In genomic region chr4:126163067-126163659, GRCm38 (mm10) we compare ENCODE assay signal across 9 mouse cellular contexts. TPM values are rescaled to one million over a fixed set of nuclear protein-coding genes. Genes with fewer than 3 reads are reported as not detected.
A peak's percentile ranks its signal among the peaks of the same experiment; 100 is the strongest.
DNase-seq lines count a peak whose midpoint lies in the region; ATAC-seq and TF ChIP-seq lines count a peak whose summit lies in the region.
"Had no signal": no experiment of that assay in that cellular context is flagged by ENCODE, and none has a peak within 500 bp of the region (broad histone marks: within the 10 kb centered on the region; RNA-seq: fewer than 3 reads in every experiment).

Gene Sh3d21 (minus strand): TSS chr4:126163491.

- H3K27ac ChIP-seq in layer of hippocampus, adult 2 months, result peak within 1 kb of the TSS; percentile 86
- peak within 1 kb of the TSS; percentile 62; the same call in 1 of the 2 replicates for H3K27ac ChIP-seq in hindbrain, postnatal 0 days
- peak within 1 kb of the TSS; percentile 82 for H3K27ac ChIP-seq in liver, embryonic 12.5 days
- H3K27ac ChIP-seq in neural tube, embryonic 13.5 days (replicated peaks), result 0 out of 2 replicates have a peak within 1 kb of the TSS, but pooled peaks have one; percentile 38

- ATAC-seq in erythroblast, adult 5-6 weeks (replicated peaks; ENCODE audit: low FRiP score, poor library complexity, severe bottlenecking), result peak; percentile 33; the same call in 1 of the 2 replicates
- ATAC-seq in hindbrain, postnatal 0 days, result peak; percentile 35
- peak; percentile 50 for ATAC-seq in liver, embryonic 12.5 days
- peak; percentile 62 for ATAC-seq in neural tube, embryonic 13.5 days (ENCODE audit: low read depth)
- ATAC-seq: Patski had no signal

- DNase-seq in layer of hippocampus, adult 2 months (ENCODE audit: low spot score in 2 of 2), result no peak
- no peak for DNase-seq in layer of hippocampus, postnatal 14 days (ENCODE audit: low spot score in 2 of 2)
- DNase-seq in hindbrain, postnatal 0 days (ENCODE audit: low spot score), result peak; percentile 13
- DNase-seq in spleen, postnatal 4 days (ENCODE audit: low spot score in 2 of 2), result no peak
- no peak for DNase-seq in thymus, postnatal 4 days

- H3K27me3 ChIP-seq in hindbrain, postnatal 0 days (ENCODE audit: insufficient read depth, low read length), result no peaks in the 10 kb centered on the region
- H3K27me3 ChIP-seq in liver, embryonic 12.5 days (replicated peaks), result peaks cover 6% of the 10 kb centered on the region; the same call in 1 of the 2 replicates
- H3K27me3 ChIP-seq in neural tube, embryonic 13.5 days, result 0 out of 2 replicates have a peak, but pooled peaks cover 3% of the 10 kb centered on the region
- H3K27me3 ChIP-seq: Patski had no signal

- no peaks in the 10 kb centered on the region for H3K9me3 ChIP-seq in hindbrain, postnatal 0 days (ENCODE audit: low read length)
- H3K9me3 ChIP-seq in liver, embryonic 12.5 days (replicated peaks), result no peaks in the 10 kb centered on the region
- no peaks in the 10 kb centered on the region for H3K9me3 ChIP-seq in neural tube, embryonic 13.5 days

- H3K36me3 ChIP-seq in hindbrain, postnatal 0 days (ENCODE audit: insufficient read depth, low read length), result peaks cover 6% of the 10 kb centered on the region; the same call in 1 of the 2 replicates
- H3K36me3 ChIP-seq in liver, embryonic 12.5 days, result peaks cover 38% of the 10 kb centered on the region
- peaks cover 25% of the 10 kb centered on the region for H3K36me3 ChIP-seq in neural tube, embryonic 13.5 days

- WGBS in hindbrain, postnatal 0 days, result 15% methylated on average over 22 of the region's 22 CpGs
- 7% methylated on average over 22 of the region's 22 CpGs for WGBS in liver, embryonic 12.5 days (ENCODE audit: insufficient replicate concordance)
- 8% methylated on average over 22 of the region's 22 CpGs for WGBS in neural tube, embryonic 13.5 days

- H3K9ac ChIP-seq in hindbrain, postnatal 0 days (replicated peaks; ENCODE audit: low read length), result peak within 1 kb of the TSS; percentile 73
- H3K9ac ChIP-seq in liver, embryonic 12.5 days, result peak within 1 kb of the TSS; percentile 76
- peak within 1 kb of the TSS; percentile 76 for H3K9ac ChIP-seq in neural tube, embryonic 13.5 days

- H3K4me1 ChIP-seq in hindbrain, postnatal 0 days (ENCODE audit: insufficient read depth, low read length), result 0 out of 2 replicates have a peak, but pooled peaks cover 5% of the 10 kb centered on the region
- peaks cover 30% of the 10 kb centered on the region for H3K4me1 ChIP-seq in liver, embryonic 12.5 days
- peaks cover 18% of the 10 kb centered on the region for H3K4me1 ChIP-seq in neural tube, embryonic 13.5 days (replicated peaks)

- H3K4me3 ChIP-seq in layer of hippocampus, adult 2 months, result peak within 1 kb of the TSS; percentile 83
- peak within 1 kb of the TSS; percentile 59 for H3K4me3 ChIP-seq in hindbrain, postnatal 0 days (ENCODE audit: low read length)
- H3K4me3 ChIP-seq in liver, embryonic 12.5 days, result peak within 1 kb of the TSS; percentile 66
- peak within 1 kb of the TSS; percentile 51 for H3K4me3 ChIP-seq in neural tube, embryonic 13.5 days

- no peak for TF ChIP-seq CTCF in layer of hippocampus, adult 2 months (conservative IDR thresholded peaks at IDR 0.05)
- TF ChIP-seq CTCF in hindbrain, postnatal 0 days (IDR thresholded peaks at IDR 0.05; ENCODE audit: low read depth), result no peak

- H3K4me2 ChIP-seq in hindbrain, postnatal 0 days (ENCODE audit: low read depth, low read length), result peak within 1 kb of the TSS; percentile 100
- peak within 1 kb of the TSS; percentile 99 for H3K4me2 ChIP-seq in liver, embryonic 12.5 days
- peak within 1 kb of the TSS; percentile 99 for H3K4me2 ChIP-seq in neural tube, embryonic 13.5 days

RNA-seq across cellular contexts. Expression of gene Sh3d21, which starts in this region (rescaled TPM):
- under 1 TPM; 0.59 to 0.81 TPM for total RNA-seq in layer of hippocampus, adult 2 months (2021)
- total RNA-seq in layer of hippocampus, postnatal 14 days (2021), result 1 to 10 TPM; 1.2 to 1.8 TPM
- total RNA-seq in erythroblast, adult 5-6 weeks (2015; ENCODE audit: low replicate concordance), result not detected in 2 replicates
- 0.09 and 0.70 TPM in 2 replicates for total RNA-seq in erythroblast, adult 5-6 weeks (2017; ENCODE audit: low replicate concordance)
- total RNA-seq in hindbrain, postnatal 0 days (2014; rRNA removed), result 0.63 and 1.2 TPM in 2 replicates
- 2.2 and 2.6 TPM in 2 replicates for polyA plus RNA-seq in hindbrain, postnatal 0 days (2015; fragmentation: Nextera tagmentation; extraction: Ambion mirVana)
- polyA plus RNA-seq in liver, embryonic 12.5 days (2016; fragmentation: Nextera tagmentation; extraction: Ambion mirVana), result 1.3 and 1.6 TPM in 2 replicates
- 0.89 and 2.0 TPM in 2 replicates for polyA plus RNA-seq in neural tube, embryonic 13.5 days (2015; fragmentation: Nextera tagmentation; extraction: Ambion mirVana)

Comparison
In these comparisons a context has a peak if more than half of its experiments do, and no peak if none do; other contexts are left out.
1. Peak in ATAC-seq in erythroblast, adult 5-6 weeks; RNA of the gene not detected or under 1 TPM.